Mouse (Mus musculus) cerebellum, postnatal 36 days (tissue): ENCODE measurements around the gene Trip10.
A peak's percentile ranks its signal among the peaks of the same experiment; 100 is the strongest.
"Not testable (repeated sequence)": the region's sequence is repeated elsewhere in the genome, so short reads cannot be mapped to it uniquely, and the experiment has no call there.

Experiments used
- DNase-seq, 2 experiments: peaks; one replicate each; pipeline ENCODE4 v3.0.0; 2021 to 2022; ENCODE audit warnings: mixed read lengths in 2 of 2

Gene Trip10

DNA sequence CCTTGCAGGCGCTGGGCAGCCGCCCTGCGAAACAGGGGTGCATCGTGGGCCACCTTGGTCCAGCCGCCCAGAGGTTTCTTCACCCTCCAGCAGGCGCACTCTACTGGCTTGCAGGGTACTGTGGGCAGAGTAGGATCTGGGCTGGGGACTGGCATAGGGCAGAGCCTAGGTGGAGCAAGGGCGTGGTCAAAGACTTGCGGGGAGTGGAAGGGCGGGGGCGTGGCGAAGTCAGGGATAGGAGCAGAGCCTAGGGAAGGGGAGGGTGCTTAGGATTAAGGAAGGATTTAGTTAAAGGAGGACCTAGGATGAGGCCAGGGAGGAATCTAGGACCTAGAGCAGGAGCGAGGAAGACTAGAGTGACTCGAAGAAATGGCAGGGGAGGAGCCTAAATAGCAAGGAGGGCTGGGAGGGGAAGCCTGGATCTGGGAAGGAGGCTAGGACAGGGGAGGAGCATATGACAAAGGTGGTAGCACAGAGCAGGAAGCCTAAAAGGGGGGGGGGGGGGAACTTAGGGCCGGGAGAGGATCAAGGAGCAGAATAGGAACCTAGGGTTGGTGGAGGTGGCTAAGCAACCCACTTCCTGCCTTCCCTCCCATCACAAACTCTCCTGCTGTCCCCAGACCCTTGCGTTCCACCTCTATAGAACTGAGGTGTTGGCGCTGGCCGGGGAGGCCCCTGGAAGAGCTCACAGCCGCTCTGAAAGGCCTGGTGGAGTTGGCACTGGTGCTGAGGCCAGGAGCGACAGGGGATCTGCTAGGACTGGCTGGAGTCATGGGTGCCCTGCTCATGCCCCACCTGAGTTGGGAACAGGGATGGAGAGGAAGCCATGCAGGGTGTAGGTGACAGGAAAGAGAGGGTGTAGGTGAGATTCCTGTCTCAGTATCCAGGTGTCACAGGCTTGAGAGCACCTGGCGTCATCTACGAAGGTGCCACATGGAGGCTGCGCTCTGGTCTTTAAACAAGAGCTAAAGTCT is 16.0 kb downstream of the Trip10 start:
- DNase-seq, result peak; percentile 51 to 71

DNA sequence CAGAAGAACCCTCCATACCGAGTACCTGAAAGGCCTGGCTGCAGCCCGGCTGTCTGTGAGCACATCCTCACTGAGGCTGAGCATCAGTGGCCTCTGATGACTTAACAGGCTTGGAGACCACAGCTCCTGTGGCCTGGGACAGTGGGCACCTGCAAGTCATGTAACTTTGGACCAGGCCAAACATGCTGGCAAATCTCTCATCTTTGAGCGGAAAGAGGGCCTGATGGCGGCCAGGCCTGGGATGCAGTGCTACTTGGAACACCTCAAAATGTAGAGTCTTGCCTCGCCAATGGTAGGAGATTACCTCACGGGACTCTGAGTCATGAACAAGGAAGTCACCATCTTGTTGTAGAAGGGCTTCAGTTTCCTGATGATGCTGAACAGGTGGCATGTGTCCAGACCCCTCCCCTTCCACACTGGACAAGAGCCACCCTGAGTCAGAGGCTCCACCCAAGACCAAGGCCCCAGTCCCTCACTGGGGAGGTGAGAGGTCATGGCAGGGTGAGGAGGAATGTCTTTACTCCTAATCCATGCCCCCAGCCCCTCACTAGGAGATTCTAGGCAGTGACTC is 18.4 kb downstream of the Trip10 start:
- no peak for DNase-seq

DNA sequence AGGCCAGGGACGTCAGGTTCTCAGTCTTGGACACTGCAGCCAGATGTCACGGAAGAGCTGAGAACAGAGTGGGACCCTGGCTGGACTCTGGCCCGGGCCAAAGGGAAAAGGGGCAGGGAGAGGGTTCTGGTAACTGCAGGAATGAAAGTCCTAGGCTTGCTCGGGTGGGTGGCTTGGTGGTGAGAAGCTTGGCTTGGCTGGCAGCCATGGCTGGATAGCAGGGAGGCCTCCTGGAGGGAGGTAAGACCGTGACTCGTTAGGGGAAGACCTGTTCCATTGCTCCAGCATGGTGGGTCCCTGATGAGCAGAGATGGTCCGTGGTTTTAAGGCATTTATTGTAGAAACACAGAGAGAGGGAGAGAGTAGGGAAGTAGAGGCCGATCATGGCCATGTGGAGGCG is 22.0 kb downstream of the Trip10 start:
- no peak for DNase-seq

DNA sequence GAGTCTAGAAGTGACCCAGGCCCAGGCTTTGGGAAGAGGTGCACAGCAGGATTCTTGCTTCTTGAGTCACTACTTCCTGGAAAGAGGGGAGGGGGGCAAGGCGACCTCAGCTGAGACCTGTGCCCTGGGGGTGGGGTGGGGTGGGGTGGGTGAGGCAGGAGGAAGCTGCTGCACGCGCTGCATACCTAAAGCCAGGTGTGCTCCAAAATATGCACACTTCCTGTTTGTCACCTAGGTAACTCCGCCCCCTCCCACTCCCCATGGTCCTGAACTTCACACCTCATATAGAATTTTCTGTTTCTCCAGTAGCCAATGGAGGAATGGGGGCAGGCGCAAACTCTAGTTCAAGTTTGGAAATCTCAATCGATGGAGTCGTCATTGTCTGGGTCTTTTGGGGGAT is 24.6 kb downstream of the Trip10 start:
- no peak for DNase-seq

DNA sequence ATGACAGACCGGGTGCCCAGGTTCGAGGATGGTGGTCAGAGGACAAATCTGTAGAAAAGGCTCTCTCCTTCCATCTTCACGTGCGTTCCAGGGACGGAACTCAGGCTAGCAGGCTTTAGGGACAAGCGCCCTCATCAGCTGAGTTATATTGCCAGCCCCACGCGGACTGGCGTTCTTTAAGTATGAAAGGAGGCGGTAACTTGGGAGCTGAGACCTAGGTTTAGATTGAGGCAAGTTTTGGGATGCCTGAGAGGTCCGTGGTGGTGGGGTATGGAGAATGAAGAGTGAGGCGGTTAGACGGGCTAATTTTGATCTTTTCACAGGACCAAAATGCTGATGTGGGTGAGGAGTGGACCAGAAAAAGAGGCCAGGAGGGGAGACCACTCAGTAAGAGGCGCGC is 25.4 kb downstream of the Trip10 start:
- peak in 1 of 2 experiments; percentile 13 for DNase-seq

DNA sequence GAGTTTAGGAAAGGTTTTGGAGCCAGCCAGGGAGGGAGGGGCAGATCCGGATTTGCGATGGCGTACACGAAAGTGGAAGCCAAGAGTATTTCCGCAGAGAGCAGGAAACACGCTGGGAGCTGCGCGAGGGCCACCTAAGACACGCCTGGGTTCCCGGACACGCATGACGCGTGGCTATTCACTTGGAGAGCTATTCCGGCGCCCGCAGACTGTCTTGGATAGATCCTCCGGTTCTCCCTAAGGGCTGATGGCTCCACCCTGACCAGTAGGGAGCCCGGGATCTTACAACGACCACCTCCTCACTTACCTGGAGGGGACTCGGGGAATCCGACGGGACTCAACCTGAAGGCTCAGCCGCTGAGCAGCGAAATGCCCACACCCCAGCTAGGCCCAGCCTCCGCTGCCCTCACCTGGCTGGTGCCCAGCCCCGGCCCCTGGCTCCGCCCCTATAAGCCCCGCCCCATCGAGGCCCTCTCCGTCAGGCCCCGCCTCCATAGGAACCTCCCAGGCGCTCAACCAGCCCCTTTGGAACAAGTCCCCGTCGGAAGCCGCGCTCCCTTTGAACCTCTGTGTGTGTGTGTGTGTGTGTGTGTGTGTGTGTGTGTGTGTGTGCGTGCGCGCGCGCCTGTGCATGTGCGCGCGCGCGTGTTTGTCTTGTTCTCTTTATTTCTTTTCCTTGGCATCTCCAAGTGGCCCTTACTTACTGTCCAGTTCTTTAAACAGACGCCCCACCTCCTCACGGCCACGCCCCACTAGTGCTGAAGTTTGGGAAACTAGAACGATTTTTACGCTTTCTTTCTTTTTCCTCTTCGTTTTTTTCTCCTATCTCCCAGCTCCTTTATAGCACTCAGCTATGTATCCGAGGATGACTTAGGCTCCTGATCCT is 26.1 kb downstream of the Trip10 start:
- peak; percentile 78 to 84 for DNase-seq

DNA sequence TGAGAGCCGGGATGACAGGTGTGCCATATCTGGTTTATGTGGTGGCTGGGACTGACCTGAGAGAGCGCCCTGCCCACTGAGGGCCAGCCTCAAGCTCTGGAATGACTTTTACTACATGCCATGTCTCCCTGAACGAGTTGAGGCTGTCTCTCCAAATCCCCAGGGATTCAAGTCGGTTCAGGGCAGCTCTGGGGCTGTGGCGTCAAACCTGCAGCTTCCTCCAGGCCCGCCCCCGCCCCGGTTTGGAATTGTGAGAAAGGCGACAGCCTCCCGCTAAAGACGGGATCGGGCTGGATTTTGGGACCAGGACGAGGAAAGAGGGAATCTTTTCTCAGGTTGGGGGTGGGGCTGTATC is 26.7 kb downstream of the Trip10 start:
- peak in 1 of 2 experiments; percentile 15 for DNase-seq

DNA sequence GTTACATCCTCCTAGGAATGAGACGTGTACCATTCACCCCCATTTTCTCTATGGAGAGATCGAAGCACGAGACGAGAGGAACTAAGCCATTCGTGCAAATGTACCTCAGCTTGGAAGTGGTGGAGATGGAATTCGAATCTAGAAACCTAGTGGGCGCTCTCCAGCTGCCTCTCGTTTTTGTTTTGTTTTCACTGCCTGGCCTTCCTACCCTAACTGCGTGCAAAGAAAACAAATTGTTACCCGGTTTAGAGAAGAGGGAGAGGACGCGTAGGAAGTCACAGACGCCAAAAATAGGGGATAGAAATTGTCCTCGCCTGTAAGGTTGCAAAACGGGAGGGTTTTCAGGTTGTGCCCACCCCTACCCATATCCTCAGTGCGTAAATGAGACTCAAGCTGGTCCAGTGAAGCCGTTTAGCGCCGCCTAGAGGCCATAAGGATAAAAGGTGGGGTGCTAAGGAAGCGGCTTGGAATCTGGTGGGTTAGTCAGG is 27.4 kb downstream of the Trip10 start:
- DNase-seq, result peak; percentile 70 to 79

DNA sequence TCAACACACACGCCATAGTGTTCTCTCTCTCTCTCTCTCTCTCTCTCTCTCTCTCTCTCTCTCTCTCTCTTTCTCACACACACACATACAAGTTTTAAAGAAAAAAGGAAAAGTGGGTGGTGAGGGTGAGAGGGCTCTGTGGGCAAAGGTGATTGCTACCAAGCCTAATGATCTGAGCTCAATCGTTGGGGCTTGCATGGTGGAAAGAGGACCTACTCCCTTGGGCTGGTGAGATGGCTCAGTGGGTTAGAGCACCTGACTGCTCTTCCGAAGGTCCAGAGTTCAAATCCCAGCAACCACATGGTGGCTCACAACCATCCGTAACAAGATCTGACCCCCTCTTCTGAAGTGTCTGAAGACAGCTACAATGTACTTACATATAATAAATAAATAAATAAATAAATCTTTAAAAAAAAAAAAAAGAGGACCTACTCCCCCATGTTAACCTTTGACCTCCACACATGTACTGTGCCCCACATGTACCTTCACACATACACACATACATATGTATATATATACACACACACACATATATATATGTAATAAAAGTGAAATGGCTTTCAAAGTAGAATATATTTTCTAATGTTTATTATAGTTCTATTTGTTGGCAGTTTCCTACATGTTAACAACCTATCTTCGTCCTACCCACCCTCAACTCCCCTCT is 28.5 kb downstream of the Trip10 start:
- DNase-seq, result not testable (repeated sequence)

DNA sequence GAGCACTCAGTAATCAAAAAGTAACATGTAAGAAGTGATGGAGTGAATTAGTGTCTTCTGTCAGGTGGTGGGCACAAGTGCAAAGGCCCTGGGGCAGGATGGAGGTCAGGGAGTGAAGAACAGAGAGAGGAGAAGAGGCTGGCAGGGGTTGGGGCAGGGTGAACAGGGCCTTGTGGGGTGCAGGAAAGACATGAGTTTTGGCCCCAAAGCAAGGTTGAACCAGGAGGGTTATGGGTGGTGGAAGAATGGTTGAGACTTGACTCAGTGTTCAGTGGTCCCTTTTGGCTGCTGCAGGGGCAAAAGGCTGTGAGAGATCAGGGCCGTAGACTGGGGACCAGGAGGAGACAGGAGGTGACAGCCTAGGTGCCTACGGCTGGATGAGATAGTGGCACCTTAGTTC is 29.3 kb downstream of the Trip10 start:
- no peak for DNase-seq

DNA sequence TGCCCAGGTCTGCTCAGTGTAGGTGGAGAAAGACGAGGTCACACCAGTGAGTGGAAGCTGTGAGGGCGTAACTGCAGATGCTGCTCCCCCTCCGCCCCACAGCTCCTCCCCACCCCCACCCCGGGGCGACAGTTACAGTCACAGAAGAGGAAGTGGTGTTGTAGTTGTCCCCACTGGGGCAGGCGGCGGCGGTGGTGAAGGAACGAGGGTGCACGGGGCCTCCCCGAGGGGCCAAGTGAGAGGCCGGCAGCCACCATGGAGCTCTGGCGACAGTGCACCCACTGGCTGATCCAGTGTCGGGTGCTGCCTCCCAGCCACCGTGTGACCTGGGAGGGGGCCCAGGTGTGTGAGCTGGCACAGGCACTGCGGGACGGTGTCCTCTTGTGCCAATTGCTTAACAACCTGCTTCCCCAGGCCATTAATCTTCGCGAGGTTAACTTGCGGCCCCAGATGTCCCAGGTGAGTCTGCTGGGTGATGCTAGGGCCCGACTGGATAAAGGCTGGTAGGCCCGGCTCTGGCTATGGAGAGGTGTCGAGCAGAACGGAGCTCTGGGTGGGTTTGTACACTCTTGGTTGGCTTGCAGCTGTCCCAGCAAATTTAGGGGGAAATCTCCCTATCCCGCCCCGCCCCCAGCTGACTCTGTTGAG is 29.8 kb downstream of the Trip10 start, which contains the start of gene Vav1:
TSS of gene Vav1 (plus strand) at position 158 of the 648 bp plus-strand sequence.
- DNase-seq, result no peak

DNA sequence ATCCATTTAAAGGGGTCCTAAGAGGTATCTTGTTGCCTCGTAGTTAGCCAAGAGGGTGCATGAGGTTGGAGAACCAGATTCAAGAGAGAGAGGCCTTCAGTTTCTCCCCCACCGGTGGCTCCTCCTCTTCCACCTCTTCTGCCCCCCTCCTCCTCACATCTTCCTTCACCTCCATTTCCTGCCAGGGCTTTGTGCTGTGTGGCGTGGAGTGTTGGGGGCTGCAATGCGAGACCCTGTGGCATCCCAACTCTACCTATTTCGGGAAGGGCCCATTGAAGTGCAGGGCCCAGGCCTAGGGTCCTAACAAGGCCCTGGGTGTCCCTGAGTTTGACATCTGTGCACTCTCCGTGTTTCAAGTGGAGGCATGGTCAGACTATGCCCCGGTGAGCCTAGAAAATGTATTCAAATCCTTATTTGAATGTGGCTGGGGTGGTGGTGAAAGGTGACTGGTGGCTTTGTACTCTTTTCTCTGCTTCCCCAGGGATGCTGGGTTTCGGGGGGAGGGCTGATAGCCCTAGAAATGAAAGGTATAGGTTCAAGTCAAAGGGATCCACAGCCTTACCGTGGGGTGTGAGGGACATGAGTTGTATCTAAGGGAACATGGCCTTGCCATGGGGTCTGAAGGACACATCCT is 30.5 kb downstream of the Trip10 start:
- no peak for DNase-seq

DNA sequence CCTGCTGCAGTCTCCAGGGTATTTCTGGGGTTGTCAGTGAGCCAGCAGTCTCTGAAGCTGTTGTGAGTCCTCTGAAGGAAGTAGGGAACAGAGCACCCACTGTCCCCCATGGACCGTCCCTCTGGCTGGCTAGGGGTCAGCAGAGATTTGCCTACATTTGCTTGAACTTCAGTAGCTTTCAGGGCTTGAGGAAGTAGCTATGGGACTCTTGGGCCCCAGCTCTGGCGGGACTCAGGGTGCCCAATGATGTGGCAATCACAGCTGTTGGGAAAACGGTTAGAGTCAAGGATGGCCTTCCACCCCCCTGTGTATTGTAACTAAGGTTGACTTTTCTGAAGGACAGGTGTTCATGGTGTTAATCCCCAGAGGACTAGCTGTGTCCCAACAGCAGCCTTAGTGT is 31.2 kb downstream of the Trip10 start:
- no peak for DNase-seq

DNA sequence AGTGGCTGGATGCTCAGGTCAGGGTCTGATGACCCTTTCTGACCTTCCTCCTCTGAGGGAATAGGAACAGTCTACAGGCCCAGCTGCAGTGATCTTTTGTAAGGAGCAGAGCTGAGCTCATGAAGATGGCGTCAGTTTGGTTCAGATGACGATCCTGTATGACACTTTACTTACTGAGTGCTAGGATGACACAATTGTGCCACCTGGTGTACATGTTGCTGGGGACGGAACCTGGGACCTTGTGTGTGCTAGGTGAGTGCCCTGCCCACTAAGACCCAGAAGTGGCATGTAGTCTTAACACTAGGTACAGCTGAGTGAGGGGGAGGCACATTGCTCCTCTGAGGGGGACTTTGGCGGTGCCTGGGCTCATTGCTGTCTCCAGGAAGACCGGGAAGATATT is 34.7 kb downstream of the Trip10 start:
- DNase-seq, result no peak

DNA sequence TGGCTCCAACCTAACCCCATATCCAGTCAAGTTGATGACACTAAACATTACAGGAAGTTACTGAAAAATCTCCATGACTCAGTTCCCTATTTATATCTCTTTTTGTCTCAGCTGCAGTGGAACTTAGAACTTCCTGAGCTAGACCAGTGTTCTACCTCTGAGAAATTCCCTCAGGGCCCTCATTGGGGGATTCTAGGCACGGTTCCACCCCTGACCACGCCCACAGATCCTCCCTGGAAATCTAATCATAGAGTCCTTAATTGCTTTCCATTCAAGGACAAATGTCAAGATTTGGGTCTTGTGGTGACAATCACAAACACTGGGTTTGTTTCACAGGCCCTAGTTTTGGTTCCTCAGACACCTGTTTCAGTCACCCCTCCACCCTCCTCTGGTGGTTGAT is 35.8 kb downstream of the Trip10 start:
- DNase-seq, result no peak

DNA sequence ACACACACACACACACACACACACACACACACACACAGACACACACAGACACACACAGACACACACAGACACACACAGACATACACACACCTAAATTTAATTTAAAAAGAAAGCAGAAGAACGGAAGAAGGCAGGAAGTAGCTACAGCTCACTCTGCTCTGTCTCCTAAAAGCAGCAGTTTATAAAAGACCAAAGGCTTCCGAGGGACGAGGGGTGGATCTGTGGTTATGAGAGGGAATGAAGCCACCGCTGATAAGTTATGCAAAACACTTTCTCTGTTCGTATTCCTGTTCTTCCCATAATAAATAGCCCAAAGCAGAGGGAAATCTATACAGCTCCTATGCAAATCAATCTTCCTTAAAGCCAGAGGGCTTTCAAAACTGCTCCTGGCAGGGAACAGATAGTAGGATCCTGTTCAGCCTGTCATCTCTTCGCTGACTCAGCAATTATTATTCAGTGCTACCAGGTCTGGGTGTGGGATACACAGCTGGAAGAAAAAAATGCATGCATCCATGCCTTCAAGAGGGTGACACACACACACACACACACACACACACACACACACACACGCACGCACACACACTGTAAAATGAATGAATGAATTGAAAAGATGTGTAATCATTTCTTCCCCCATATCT is 37.6 kb downstream of the Trip10 start:
- DNase-seq, result no peak

DNA sequence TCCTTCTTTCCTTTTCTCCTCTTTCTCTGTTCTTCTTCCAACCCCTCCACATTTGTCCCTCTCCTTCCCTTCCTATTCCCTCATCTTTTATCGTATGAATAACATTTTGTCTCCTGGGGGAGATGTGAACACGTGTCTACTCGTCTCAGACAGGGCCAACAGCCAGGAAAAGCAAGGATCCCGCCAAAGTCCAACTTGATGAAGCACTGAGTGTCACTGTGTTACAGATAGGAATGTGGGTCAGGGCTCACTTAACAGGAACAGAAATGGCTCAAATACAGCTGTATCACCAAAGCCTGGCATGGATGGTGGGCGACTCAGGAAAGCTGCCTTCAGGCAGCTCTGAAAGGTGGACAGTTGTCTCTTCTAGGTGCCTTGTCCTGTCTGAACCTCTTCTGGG is 40.0 kb downstream of the Trip10 start:
- no peak for DNase-seq

DNA sequence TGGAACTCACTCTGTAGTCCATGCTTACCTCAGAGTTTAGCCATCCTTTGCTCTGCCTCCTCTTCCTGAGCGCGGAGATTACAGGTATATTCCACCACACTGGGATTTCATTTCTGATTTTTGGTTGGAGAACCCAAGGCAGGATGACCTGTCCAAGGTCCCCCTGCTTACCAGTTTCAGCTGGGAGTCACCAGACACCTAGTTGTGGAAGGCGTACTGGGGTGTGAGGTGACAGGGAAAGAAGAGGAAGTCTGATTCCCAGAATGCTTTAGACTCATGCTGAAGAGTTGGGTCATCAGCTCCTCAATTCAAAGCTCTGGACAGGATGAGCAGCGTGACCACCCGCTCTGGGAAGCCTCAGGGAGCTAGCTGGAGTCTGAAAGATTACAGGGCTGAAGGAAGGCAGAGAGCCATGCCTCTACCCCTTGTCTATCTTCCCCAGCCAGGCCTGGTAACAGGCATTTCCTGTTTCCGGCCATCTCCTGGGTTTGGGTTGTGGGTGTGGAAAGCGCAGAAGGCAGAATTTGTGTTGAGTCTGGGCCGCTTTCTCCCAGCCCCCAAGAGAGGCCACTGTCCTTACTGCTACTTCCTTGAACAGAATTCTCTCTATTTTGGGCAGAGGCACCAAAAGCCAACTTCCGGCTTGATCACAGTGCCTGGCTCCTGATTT is 40.9 kb downstream of the Trip10 start:
- no peak for DNase-seq

DNA sequence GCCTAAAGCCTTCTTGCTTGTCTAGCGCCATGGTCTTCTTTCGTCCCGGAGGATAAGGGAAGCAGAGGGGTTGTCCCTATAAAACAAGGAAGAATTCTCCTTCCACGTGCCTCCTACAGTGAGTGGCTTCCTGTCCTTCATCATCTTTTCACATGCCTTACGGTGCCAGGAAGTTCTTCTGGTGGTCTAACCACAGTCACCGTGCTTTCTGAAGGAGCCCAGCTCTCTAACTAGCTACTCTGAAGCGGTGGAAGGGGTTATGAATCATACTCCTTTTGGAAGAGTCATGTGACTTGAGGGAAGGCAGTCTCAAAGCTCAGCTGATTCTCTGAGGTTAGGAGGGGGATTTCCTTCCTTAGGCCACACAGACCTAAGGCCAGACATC is 41.4 kb downstream of the Trip10 start:
- no peak for DNase-seq

DNA sequence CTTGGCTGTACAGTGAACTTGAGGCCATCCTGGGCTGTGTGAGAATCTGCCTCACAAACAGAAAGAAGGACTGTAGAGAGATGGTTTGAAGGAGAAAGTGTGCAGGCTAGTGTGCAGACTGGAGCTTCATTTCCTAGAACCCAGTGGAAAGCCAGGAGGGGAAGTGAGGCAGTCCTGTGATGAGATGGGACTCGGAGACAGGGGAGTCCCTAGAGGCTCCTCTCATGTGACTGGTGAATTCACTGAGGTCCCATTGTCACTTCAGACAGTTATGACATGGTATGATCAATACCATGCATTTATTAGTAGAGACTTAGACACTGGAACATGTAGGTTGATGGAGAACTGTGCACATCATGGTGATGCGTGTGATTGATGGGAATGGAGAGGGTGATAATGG is 43.0 kb downstream of the Trip10 start:
- no peak for DNase-seq
